Mouse (Mus musculus) forebrain, embryonic 16.5 days (tissue): Measurements from ENCODE around the gene Nme7. TPM values are rescaled to one million over a fixed set of nuclear protein-coding genes. Genes with fewer than 3 reads are reported as not detected.
A peak's percentile ranks its signal among the peaks of the same experiment; 100 is the strongest.

Source experiments
- ATAC-seq: fragments of 200-750 bp; cut with Nextera tagmentation; 2 replicates; pipeline ENCODE4 v1.8.0; 2017; ENCODE audit warnings: mild to moderate bottlenecking, moderate library complexity
- H3K27ac ChIP-seq: fragments of 300-500 bp; sonication (generic); 2 replicates; pipeline ENCODE4 v1.5.1; 2014; ENCODE audit warnings: low read length, control low read depth
- H3K27me3 ChIP-seq: fragments of 300-500 bp; sonication (generic); replicated peaks from 2 replicates; pipeline ENCODE4 v1.6.1; 2014; ENCODE audit warnings: low read length; ENCODE audit not compliant: control insufficient read depth, insufficient read depth
- H3K36me3 ChIP-seq: fragments of 300-500 bp; sonication (generic); 2 replicates; pipeline ENCODE4 v1.6.1; 2014; ENCODE audit not compliant: control insufficient read depth, insufficient read depth
- H3K4me1 ChIP-seq: fragments of 300-500 bp; sonication (generic); replicated peaks from 2 replicates; pipeline ENCODE4 v1.6.1; 2014; ENCODE audit warnings: low read length; ENCODE audit not compliant: control insufficient read depth, insufficient read depth
- H3K4me2 ChIP-seq: fragments of 300-500 bp; sonication (generic); 2 replicates; pipeline ENCODE4 v1.6.1; 2014; ENCODE audit warnings: mild to moderate bottlenecking, low read length, control low read depth
- H3K4me3 ChIP-seq: fragments of 300-500 bp; sonication (generic); replicated peaks from 2 replicates; pipeline ENCODE4 v1.5.1; 2014; ENCODE audit warnings: mild to moderate bottlenecking, low read length, control low read depth
- H3K9ac ChIP-seq: fragments of 300-500 bp; sonication (generic); replicated peaks from 2 replicates; pipeline ENCODE4 v1.6.1; 2014; ENCODE audit warnings: low read depth, low read length, control low read depth
- H3K9me3 ChIP-seq: fragments of 300-500 bp; sonication (generic); 2 replicates; pipeline ENCODE4 v1.6.1; 2016; ENCODE audit warnings: low read length; ENCODE audit not compliant: control insufficient read depth
- WGBS: fragments of 180-500 bp; shearing (Covaris S2); extraction: QIAGEN DNeasy Blood & Tissue Kit; methylation state at CpG from one replicate; pipeline ENCODE4 v1.1.7; 2014; 5-methylcytosine and 5-hydroxymethylcytosine counted together
- polyA plus RNA-seq: library from polyadenylated mRNA; unstranded; fragments of >200 nt; fragmentation: Nextera tagmentation; extraction: Ambion mirVana; gene quantifications from 2 replicates; pipeline ENCODE4 v1.2.1, GENCODE M21; 2015

The Nme7 gene
- polyA plus RNA-seq, 1 experiment from 2014 or later, result 43.3 TPM

GRCm38 (mm10) chr1:164315266-164315665, 11.3 kb downstream of the Nme7 start:
- WGBS, result 76% methylated on average over 8 of the region's 8 CpGs
- Histone ChIP-seq H3K27me3 (no peaks in the 10 kb centered on the region), H3K4me1 (no peaks in the 10 kb centered on the region), H3K36me3 (no peaks in the 10 kb centered on the region), H3K4me3 (no peak overlapping the region), H3K4me2 (no peak overlapping the region), H3K9me3 (no peaks in the 10 kb centered on the region), H3K27ac (no peak overlapping the region), H3K9ac (no peak overlapping the region)
- no peak for ATAC-seq

- peak; percentile 75 for ATAC-seq
- H3K9ac ChIP-seq, result no peak overlapping the region
- no peak overlapping the region for H3K4me2 ChIP-seq
- H3K36me3 ChIP-seq, result no peaks in the 10 kb centered on the region
- no peaks in the 10 kb centered on the region for H3K27me3 ChIP-seq
- no peaks in the 10 kb centered on the region for H3K9me3 ChIP-seq
- no peak overlapping the region for H3K4me3 ChIP-seq
- H3K4me1 ChIP-seq, result no peaks in the 10 kb centered on the region; the same call in 1 of the 2 replicates
- 25% methylated on average over 3 of the region's 3 CpGs for WGBS
- no peak overlapping the region for H3K27ac ChIP-seq
Measured at GRCm38 (mm10) chr1:164316697-164317096, 12.8 kb downstream of the Nme7 start.

GRCm38 (mm10) chr1:164317261-164317660, 13.3 kb downstream of the Nme7 start:
- ATAC-seq, result peak; percentile 9; the same call in 1 of the 2 replicates

GRCm38 (mm10) chr1:164318474-164318873, 14.6 kb downstream of the Nme7 start:
- WGBS, result 93% methylated on average over 5 of the region's 5 CpGs
- no peak overlapping the region for H3K9ac ChIP-seq
- no peaks in the 10 kb centered on the region for H3K27me3 ChIP-seq
- ATAC-seq, result no peak
- H3K4me3 ChIP-seq, result no peak overlapping the region
- H3K9me3 ChIP-seq, result no peaks in the 10 kb centered on the region
- H3K4me1 ChIP-seq, result no peaks in the 10 kb centered on the region; the same call in 1 of the 2 replicates
- no peak overlapping the region for H3K27ac ChIP-seq
- no peaks in the 10 kb centered on the region for H3K36me3 ChIP-seq
- H3K4me2 ChIP-seq, result no peak overlapping the region

More at GRCm38 (mm10) chr1:164317261-164317660, 13.3 kb downstream of the Nme7 start:
- no peaks in the 10 kb centered on the region for H3K36me3 ChIP-seq
- WGBS, result 87% methylated on average over 9 of the region's 9 CpGs
- no peak overlapping the region for H3K27ac ChIP-seq
- no peak overlapping the region for H3K4me2 ChIP-seq
- no peak overlapping the region for H3K9ac ChIP-seq
- H3K27me3 ChIP-seq, result no peaks in the 10 kb centered on the region
- no peaks in the 10 kb centered on the region for H3K9me3 ChIP-seq
- no peaks in the 10 kb centered on the region; the same call in 1 of the 2 replicates for H3K4me1 ChIP-seq
- no peak overlapping the region for H3K4me3 ChIP-seq

- no peak for ATAC-seq
- H3K27ac ChIP-seq, result no peak overlapping the region
- no peak overlapping the region for H3K4me3 ChIP-seq
Measured at GRCm38 (mm10) chr1:164319542-164320140, 15.7 kb downstream of the Nme7 start.

GRCm38 (mm10) chr1:164320731-164321130, 16.8 kb downstream of the Nme7 start:
- H3K27ac ChIP-seq, result no peak overlapping the region
- 26% methylated on average over 5 of the region's 5 CpGs for WGBS
- H3K4me1 ChIP-seq, result no peaks in the 10 kb centered on the region; the same call in 1 of the 2 replicates
- H3K9ac ChIP-seq, result no peak overlapping the region
- H3K36me3 ChIP-seq, result no peaks in the 10 kb centered on the region
- no peaks in the 10 kb centered on the region for H3K9me3 ChIP-seq
- H3K27me3 ChIP-seq, result no peaks in the 10 kb centered on the region
- peak; percentile 47; the same call in 1 of the 2 replicates for ATAC-seq
- H3K4me3 ChIP-seq, result no peak overlapping the region
- H3K4me2 ChIP-seq, result no peak overlapping the region

More at GRCm38 (mm10) chr1:164319542-164320140, 15.7 kb downstream of the Nme7 start:
- Histone ChIP-seq H3K4me2 (no peak overlapping the region), H3K36me3 (no peaks in the 10 kb centered on the region), H3K9ac (no peak overlapping the region), H3K27me3 (no peaks in the 10 kb centered on the region), H3K9me3 (no peaks in the 10 kb centered on the region), H3K4me1 (no peaks in the 10 kb centered on the region; the same call in 1 of the 2 replicates)
- 84% methylated on average over 14 of the region's 14 CpGs for WGBS

GRCm38 (mm10) chr1:164321408-164321807, 17.5 kb downstream of the Nme7 start:
- Histone ChIP-seq H3K4me1 (no peaks in the 10 kb centered on the region; the same call in 1 of the 2 replicates), H3K27ac (no peak overlapping the region), H3K9ac (no peak overlapping the region), H3K9me3 (no peaks in the 10 kb centered on the region), H3K4me2 (no peak overlapping the region), H3K27me3 (no peaks in the 10 kb centered on the region), H3K36me3 (no peaks in the 10 kb centered on the region), H3K4me3 (no peak overlapping the region)
- no peak for ATAC-seq
- WGBS, result 67% methylated on average over 10 of the region's 10 CpGs

- 84% methylated on average over 8 of the region's 8 CpGs for WGBS
- peaks cover 2% of the 10 kb centered on the region for H3K4me1 ChIP-seq
- no peaks in the 10 kb centered on the region for H3K9me3 ChIP-seq
- no peak overlapping the region for H3K4me3 ChIP-seq
- H3K4me2 ChIP-seq, result no peak overlapping the region
- H3K27me3 ChIP-seq, result no peaks in the 10 kb centered on the region
- H3K27ac ChIP-seq, result no peak overlapping the region
- no peaks in the 10 kb centered on the region for H3K36me3 ChIP-seq
- no peak overlapping the region for H3K9ac ChIP-seq
- ATAC-seq, result no peak
Measured at GRCm38 (mm10) chr1:164322987-164323650, 19.2 kb downstream of the Nme7 start.

- ATAC-seq, result no peak
- WGBS, result 92% methylated on average over 4 of the region's 4 CpGs
- no peak overlapping the region for H3K4me3 ChIP-seq
- no peak overlapping the region for H3K4me2 ChIP-seq
- peaks cover 2% of the 10 kb centered on the region for H3K4me1 ChIP-seq
- H3K27me3 ChIP-seq, result no peaks in the 10 kb centered on the region
- H3K9ac ChIP-seq, result no peak overlapping the region
- H3K27ac ChIP-seq, result no peak overlapping the region
- H3K9me3 ChIP-seq, result no peaks in the 10 kb centered on the region
- H3K36me3 ChIP-seq, result peaks cover under 1% of the 10 kb centered on the region; the same call in 1 of the 2 replicates
Measured at GRCm38 (mm10) chr1:164324221-164324620, 20.3 kb downstream of the Nme7 start.
